Mouse (Mus musculus) B cell, adult 62 days (primary cell): ENCODE measurements around the gene Rpl12. TPM values are rescaled to one million over a fixed set of nuclear protein-coding genes. Genes with fewer than 3 reads are reported as not detected.

Source experiments
- total RNA-seq: library from RNA; stranded (reverse); gene quantifications from 4 replicates; pipeline ENCODE4 v1.2.4, GENCODE M21; 2023

Gene Rpl12
- total RNA-seq = 896 to 937 TPM (median 913 TPM) in 4 replicates

GRCm38 (mm10) chr2:32961192-32961995 is at the start of gene Rpl12, which contains the start of gene Lrsam1:
TSS of gene Rpl12 (plus strand) at chr2:32961559.
TSS of gene Lrsam1 (minus strand) at chr2:32961614.

GRCm38 (mm10) chr2:32981725-32982271 is 20.4 kb downstream of the Rpl12 start, which contains the start of gene Slc2a8:
TSS of gene Slc2a8 (minus strand) at chr2:32982083.

Other genes starting within 250 kb of the Rpl12 start
- 141 to 157 TPM (median 152 TPM) in 4 replicates for gene Cdk9, start 248.5 kb upstream of the Rpl12 start, total RNA-seq
- gene Sh2d3c, start 240.5 kb upstream of the Rpl12 start, total RNA-seq = 87.7 to 98.5 TPM (median 92.5 TPM) in 4 replicates
- not detected in 4 replicates for gene 6330409D20Rik, start 220.5 kb upstream of the Rpl12 start, total RNA-seq
- gene Tor2a, start 204.3 kb upstream of the Rpl12 start, total RNA-seq = 29.3 to 33.7 TPM (median 32.8 TPM) in 4 replicates
- 0.27 TPM in 1 of 4 replicates, not detected in the others for gene Ttc16, start 185.9 kb upstream of the Rpl12 start, total RNA-seq
- gene Ptrh1, start 185.8 kb upstream of the Rpl12 start, total RNA-seq = 3.1 to 7.2 TPM (median 4.9 TPM) in 4 replicates
- not detected in 4 replicates for gene Cfap157, start 177.1 kb upstream of the Rpl12 start, total RNA-seq
- gene Stxbp1, start 114.3 kb upstream of the Rpl12 start, total RNA-seq = 3.9 to 7.5 TPM (median 4.4 TPM) in 4 replicates
- gene Fam129b, start 85.4 kb upstream of the Rpl12 start, total RNA-seq = 1.8 to 4.8 TPM (median 2.7 TPM) in 4 replicates
- 15.3 to 17.9 TPM (median 16.0 TPM) in 4 replicates for gene Lrsam1, start 55 bp downstream of the Rpl12 start, total RNA-seq
- 5.8 to 10.0 TPM (median 7.6 TPM) in 4 replicates for gene Slc2a8, start 20.5 kb downstream of the Rpl12 start, total RNA-seq
- 0.69 to 2.5 TPM (median 1.1 TPM) in 4 replicates for gene Garnl3, start 170.1 kb downstream of the Rpl12 start, total RNA-seq